Mouse (Mus musculus) heart, postnatal 14 days (tissue): ENCODE measurements around the gene Slc25a41. TPM values are rescaled to one million over a fixed set of nuclear protein-coding genes. Genes with fewer than 3 reads are reported as not detected.
A peak's percentile ranks its signal among the peaks of the same experiment; 100 is the strongest.

Experiments used
- DNase-seq, 2 experiments: peaks; one replicate each; pipeline ENCODE4 v3.0.0; 2021 to 2022
- intact Hi-C: fragments of 180-260 bp; cut with DNase I; formaldehyde crosslinking; loops from one replicate; pipeline ENCODE4 v1.15.1; 2025
- long read RNA-seq, 2 experiments: library from polyadenylated mRNA; stranded (forward); transcript quantifications; one replicate each; pipeline ENCODE4 v2.0.0; 2021
- total RNA-seq, 2 experiments: library from RNA; stranded (reverse); gene quantifications; 2 replicates each; pipeline ENCODE4 v1.2.3; 2021

Gene Slc25a41
- total RNA-seq = not detected
- long read RNA-seq, experiment 1 = 0 reads
- long read RNA-seq, experiment 2 = 0 reads

DNA sequence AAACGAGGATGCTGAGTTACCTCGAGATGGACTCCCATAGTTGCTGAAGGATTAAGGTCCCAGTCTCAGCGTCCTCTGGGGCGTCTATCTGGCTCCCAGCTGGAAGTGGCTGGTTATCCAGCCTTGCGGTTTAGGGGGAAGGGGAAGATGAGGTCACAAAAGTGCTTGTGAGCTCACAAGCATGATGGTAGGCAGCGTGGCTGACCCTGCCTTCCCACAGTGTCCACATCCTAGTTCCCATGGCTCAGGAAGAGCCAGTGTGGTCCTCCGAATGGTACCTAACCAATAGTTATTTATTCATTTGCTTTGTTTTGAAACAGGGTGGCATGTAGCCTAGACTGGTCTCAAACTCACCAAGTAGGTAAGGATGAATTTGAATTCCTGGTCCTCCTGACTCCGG is at the start of gene Slc25a41:
Slc25a41 (minus strand) TSS at position 101 of the 400 bp plus-strand sequence.
- DNase-seq = no peak
- intact Hi-C loops = no loop called here

DNA sequence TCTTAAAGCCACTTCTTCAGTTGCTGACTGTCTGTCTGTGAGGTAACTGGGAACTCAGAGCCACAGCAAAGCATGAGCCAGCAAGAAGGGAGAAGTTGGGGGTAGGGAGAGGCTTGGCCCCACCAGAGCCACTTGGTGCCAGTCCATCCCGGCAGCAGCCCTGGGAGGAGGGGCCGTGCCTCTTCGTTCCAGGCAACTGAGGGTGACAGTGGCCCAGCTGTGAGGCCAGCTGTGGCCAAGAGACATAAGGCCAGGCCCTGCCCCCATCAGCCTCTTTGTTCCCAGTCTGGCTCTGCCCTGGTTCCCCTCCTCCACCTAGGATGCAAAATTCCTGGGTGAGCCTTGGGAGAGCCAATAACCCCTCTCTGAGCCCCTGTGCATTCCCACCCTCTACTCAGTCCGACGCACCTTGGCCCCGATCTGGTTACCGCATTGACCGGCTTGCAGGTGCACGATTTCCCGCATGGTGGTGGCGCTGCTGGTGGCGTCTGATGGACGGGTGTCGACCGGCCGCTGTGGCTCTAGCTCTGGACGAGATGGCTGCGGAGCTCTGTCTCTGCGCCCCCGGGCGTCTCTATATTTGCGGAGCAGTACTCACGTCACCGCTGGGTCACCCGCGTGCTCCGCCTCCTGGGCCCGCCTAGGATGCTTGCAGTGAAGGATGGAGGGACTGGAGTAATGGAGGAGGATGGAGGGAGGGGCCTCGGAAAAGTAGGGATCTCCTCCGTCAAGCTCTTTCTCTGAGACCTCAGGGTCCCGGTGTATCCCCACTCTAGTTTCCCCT is 45.8 kb upstream of the Slc25a41 start, which contains the start of gene Tubb4a:
Tubb4a (minus strand) TSS at position 734 of the 784 bp plus-strand sequence.
- intact Hi-C loops = no loop called here
- DNase-seq = peak; percentile 45 to 52

DNA sequence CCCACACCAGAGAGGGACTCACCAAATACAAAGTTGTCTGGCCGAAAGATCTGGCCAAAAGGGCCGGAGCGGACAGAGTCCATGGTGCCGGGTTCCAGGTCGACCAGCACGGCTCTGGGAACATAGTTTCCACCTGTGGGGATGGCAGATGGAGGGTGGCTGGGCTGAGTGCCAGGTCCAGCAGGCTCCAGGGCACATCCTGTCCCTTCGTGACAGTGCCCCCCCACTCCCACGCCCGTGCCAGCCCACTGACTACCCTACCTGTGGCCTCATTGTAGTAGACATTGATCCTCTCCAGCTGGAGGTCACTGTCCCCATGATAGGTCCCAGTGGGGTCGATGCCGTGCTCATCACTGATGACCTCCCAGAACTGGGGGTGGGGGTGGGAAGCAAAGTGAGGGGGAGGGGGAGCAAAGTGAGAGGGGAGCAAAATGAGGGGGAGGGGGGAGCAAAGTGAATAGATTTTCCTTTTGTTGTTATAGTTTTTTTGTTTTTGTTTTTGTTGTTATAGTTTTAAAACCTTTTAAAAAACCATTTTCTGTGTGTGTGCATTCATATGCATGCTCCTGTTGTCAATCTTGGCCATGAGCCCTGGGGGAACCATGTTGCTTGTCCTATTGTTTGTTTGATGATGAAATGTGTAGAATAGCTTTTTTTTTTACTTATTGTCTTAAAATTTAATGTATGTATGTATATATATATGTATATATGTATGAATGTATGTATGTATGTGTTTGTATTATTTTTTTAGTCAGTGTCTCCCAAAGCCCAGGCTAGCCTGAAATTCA is 44.7 kb upstream of the Slc25a41 start:
- DNase-seq = no peak
- intact Hi-C loops = no loop called here

DNA sequence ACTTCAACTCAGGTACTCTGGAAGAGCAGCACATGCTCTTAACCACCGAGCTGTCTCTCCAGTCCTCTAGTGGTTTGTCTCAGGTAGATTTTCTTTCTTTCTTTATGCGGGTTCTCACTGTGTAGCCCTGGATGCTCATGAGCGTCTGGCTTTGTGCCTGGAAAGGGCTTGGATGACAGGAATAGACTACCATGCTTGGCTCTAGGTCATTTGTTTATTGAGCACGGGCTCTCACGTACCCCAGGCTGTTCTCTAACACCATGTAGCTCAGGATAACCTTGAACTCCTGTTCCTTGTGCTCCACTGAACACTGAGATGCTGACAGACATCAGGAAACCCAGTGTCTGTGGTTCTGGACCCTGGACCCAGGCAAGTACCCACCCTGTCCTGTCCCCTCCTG is 41.0 kb upstream of the Slc25a41 start:
- intact Hi-C loops = no loop called here
- DNase-seq = no peak

GRCm38 (mm10) chr17:57081234-57081842 is 39.9 kb upstream of the Slc25a41 start:
- no peak for DNase-seq
- intact Hi-C loops = no loop called here

- DNase-seq = no peak
- intact Hi-C loops = no loop called here
Measured at GRCm38 (mm10) chr17:57079919-57080318, 38.5 kb upstream of the Slc25a41 start.

GRCm38 (mm10) chr17:57078336-57078735 is 36.9 kb upstream of the Slc25a41 start, which contains the start of gene Dennd1c:
Gene Dennd1c (minus strand): TSS chr17:57078514.
- intact Hi-C loops = no loop called here
- peak in 1 of 2 experiments; percentile 25 for DNase-seq

DNA sequence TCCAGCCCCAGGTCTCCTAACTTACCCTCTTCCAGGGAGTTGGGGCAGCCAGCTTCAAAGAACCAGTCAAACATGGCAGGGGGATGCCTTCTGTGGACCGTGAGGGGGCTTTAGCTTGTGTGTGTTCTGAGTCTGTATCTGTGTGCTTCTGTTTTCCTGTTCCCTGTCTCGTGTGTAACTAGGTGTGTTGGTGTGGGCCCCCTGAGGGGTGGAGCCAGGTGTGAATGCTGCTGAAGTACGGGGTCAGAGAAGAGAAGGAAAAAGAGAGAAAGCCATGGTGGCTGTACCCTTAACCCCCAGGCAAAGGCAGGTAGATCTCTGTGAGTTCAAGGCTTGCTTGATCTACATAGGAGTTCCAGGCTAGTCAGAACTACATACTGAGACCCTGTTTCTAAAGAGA is 35.5 kb upstream of the Slc25a41 start:
- intact Hi-C loops = no loop called here
- no peak for DNase-seq

- DNase-seq = no peak
Measured at GRCm38 (mm10) chr17:57070699-57071098, 29.2 kb upstream of the Slc25a41 start.

GRCm38 (mm10) chr17:57070272-57070671 is 28.8 kb upstream of the Slc25a41 start:
- intact Hi-C loops = no loop called here
- DNase-seq = no peak

More at GRCm38 (mm10) chr17:57070699-57071098, 29.2 kb upstream of the Slc25a41 start:
- intact Hi-C loops = no loop called here

GRCm38 (mm10) chr17:57066908-57067307 is 25.5 kb upstream of the Slc25a41 start:
- no peak for DNase-seq
- intact Hi-C loops = no loop called here

- intact Hi-C loops = loop anchor here (5.0 kb wide), 1 partner anchor 34 kb away; no protein-coding TSS in a partner anchor
- DNase-seq = no peak
Measured at GRCm38 (mm10) chr17:57063031-57063430, 21.6 kb upstream of the Slc25a41 start.

GRCm38 (mm10) chr17:57062548-57062947 is 21.1 kb upstream of the Slc25a41 start:
- no peak for DNase-seq
- intact Hi-C loops = loop anchor here (5.0 kb wide), 1 partner anchor 35 kb away; no protein-coding TSS in a partner anchor

- intact Hi-C loops = loop anchor here (5.0 kb wide), 1 partner anchor 35 kb away; no protein-coding TSS in a partner anchor
- DNase-seq = no peak
Measured at GRCm38 (mm10) chr17:57062011-57062521, 20.6 kb upstream of the Slc25a41 start.

DNA sequence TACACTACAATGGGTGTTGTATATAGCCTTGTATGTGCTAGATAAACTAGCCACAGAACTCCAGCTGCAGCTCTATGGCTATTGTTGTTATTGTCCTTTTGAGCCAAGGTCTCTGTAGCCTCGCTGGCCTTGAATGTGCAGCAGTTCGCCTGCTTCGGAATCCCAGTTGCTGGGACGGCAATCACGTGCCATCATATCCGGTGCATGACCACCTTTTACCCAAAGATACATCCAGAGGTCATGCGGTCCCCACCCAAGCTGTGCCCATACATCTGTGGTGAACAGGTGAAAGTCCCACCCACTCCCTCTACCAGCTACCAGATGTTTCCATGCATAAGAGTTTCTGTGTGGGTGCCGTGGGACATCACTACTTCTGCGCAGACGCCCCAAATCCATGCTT is 19.6 kb upstream of the Slc25a41 start:
- intact Hi-C loops = loop anchor here (5.0 kb wide), 1 partner anchor 36 kb away; no protein-coding TSS in a partner anchor
- DNase-seq = no peak

GRCm38 (mm10) chr17:57060231-57060801 is 18.9 kb upstream of the Slc25a41 start:
- peak; percentile 92 to 95 for DNase-seq
- intact Hi-C loops = loop anchor here (5.0 kb wide), 1 partner anchor 37 kb away; no protein-coding TSS in a partner anchor

DNA sequence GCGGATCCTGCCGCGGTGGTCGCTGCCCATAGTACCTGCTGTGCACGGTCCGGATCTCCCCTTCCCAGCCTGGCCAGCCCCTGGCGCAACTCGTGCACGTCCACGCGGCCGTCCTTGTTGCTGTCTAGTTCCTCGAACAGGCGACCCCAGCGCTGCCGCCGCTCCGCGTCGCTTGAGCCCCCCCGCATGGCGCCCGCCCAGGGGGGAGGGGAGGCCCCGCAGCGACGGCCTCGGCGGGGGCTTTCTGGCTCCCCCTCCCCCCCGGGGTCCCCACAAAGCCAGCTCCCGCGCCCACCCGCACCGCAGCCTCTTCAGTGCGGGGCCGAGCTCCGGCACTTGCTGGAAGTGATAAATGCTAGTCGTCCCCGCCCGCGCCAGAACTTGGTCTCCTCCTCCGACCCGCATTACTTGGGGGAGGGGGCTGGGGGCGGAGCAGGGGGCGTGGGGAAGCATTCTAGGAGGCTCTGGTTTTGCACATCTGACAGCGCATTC is 18.1 kb upstream of the Slc25a41 start, which contains the start of gene Slc25a23:
Slc25a23 (minus strand) TSS at position 378 of the 492 bp plus-strand sequence.
- DNase-seq = peak; percentile 72 to 76
- intact Hi-C loops = loop anchor here (5.0 to 10.0 kb wide), 2 partner anchors 62 to 235 kb away; partner anchors contain the start of gene Alkbh7

- intact Hi-C loops = loop anchor here (5.0 to 10.0 kb wide), 2 partner anchors 62 to 234 kb away; partner anchors contain the start of gene Alkbh7
- peak; percentile 45 to 65 for DNase-seq
Measured at GRCm38 (mm10) chr17:57058891-57059485, 17.5 kb upstream of the Slc25a41 start, which contains the start of gene Crb3. Gene Crb3 (plus strand): TSS chr17:57059105.

DNA sequence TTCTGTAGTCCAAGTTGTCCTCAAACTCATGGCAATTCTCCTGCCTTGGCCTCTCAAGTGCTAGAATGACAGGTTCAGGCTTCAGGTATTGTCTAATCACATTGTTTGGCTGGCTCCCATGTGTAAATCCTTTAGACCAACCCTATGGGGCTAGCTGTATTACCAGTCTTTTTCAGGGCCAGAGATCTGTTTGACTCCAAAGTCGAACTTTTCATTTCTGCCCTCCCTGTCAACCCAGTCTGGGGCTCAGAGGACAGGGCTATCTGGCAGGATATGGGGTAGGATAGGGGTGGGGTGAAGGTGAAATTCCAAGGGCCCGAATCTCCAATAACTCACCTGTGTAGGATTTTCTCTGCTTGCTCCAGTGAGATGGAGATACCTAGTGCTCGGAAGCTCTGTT is 14.8 kb upstream of the Slc25a41 start:
- no peak for DNase-seq
- intact Hi-C loops = loop anchor here (2.0 to 10.0 kb wide), 3 partner anchors 23 to 231 kb away; partner anchors contain the start of gene Alkbh7
